Mouse (Mus musculus) colon, adult 2 months (tissue): ENCODE data around the gene Tmem268. TPM values are rescaled to one million over a fixed set of nuclear protein-coding genes. Genes with fewer than 3 reads are reported as not detected.

Experiments
- polyA plus RNA-seq: library from polyadenylated mRNA; depleted of rRNA; stranded (reverse); fragments of >200 nt; gene quantifications from 2 replicates; pipeline ENCODE4 v1.2.3, GENCODE M21; 2012; rRNA removed

The Tmem268 gene
- 15.3 and 15.8 TPM in 2 replicates for polyA plus RNA-seq

GRCm38 (mm10) chr4:63558407-63559081 lies at the start of gene Tmem268:
TSS of gene Tmem268 (plus strand) at chr4:63558781.

GRCm38 (mm10) chr4:63544494-63545230 lies 13.9 kb upstream of the Tmem268 start, which contains the start of gene Atp6v1g1:
TSS of gene Atp6v1g1 (plus strand) at chr4:63544772.

GRCm38 (mm10) chr4:63604945-63605344 lies 46.4 kb downstream of the Tmem268 start, which contains the start of gene Gm11213:
TSS of gene Gm11213 (minus strand) at chr4:63605261.

GRCm38 (mm10) chr4:63622378-63622835 lies 63.8 kb downstream of the Tmem268 start, which contains the start of gene Tex48:
TSS of gene Tex48 (minus strand) at chr4:63622428.

Other genes starting within 250 kb of the Tmem268 start
- gene Orm1, start 214.2 kb upstream of the Tmem268 start, polyA plus RNA-seq, result 0.59 and 0.64 TPM in 2 replicates
- not detected in 2 replicates for gene Orm3, start 202.6 kb upstream of the Tmem268 start, polyA plus RNA-seq
- gene Orm2, start 196.3 kb upstream of the Tmem268 start, polyA plus RNA-seq, result not detected in 2 replicates
- gene Akna, start 155.4 kb upstream of the Tmem268 start, polyA plus RNA-seq, result 5.4 and 7.6 TPM in 2 replicates
- gene Whrn, start 62.8 kb upstream of the Tmem268 start, polyA plus RNA-seq, result 28.9 and 31.8 TPM in 2 replicates
- gene Atp6v1g1, start 14.0 kb upstream of the Tmem268 start, polyA plus RNA-seq, result 36.6 and 43.5 TPM in 2 replicates
- not detected in 2 replicates for gene Gm11213, start 46.5 kb downstream of the Tmem268 start, polyA plus RNA-seq
- not detected in 2 replicates for gene Tex48, start 63.6 kb downstream of the Tmem268 start, polyA plus RNA-seq
- not detected in 2 replicates for gene Gm11214, start 104.6 kb downstream of the Tmem268 start, polyA plus RNA-seq
- gene Tnfsf15, start 186.3 kb downstream of the Tmem268 start, polyA plus RNA-seq, result 0.30 and 0.36 TPM in 2 replicates